In genomic region chr3:130850766-130851308, GRCm38 (mm10) we compare ENCODE assay signal across 16 mouse cellular contexts.
DNase-seq lines count a peak whose midpoint lies in the region; ATAC-seq and TF ChIP-seq lines count a peak whose summit lies in the region.
"Had no signal": no experiment of that assay in that cellular context is flagged by ENCODE, and none has a peak within 500 bp of the region (broad histone marks: within the 10 kb centered on the region; RNA-seq: fewer than 3 reads in every experiment).

No protein-coding gene starts in this region.

- H3K36me3 ChIP-seq in kidney, embryonic 16.5 days (ENCODE audit: insufficient read depth, low read length), result no peaks in the 10 kb centered on the region
- no peaks in the 10 kb centered on the region for H3K36me3 ChIP-seq in midbrain, postnatal 0 days (ENCODE audit: insufficient read depth, low read length)
- H3K36me3 ChIP-seq in midbrain, embryonic 11.5 days (ENCODE audit: control insufficient read depth, insufficient read depth, low read length), result no peaks in the 10 kb centered on the region
- H3K36me3 ChIP-seq in stomach, postnatal 0 days (ENCODE audit: control insufficient read depth, insufficient read depth, low read length), result no peaks in the 10 kb centered on the region
- H3K36me3 ChIP-seq: forebrain, embryonic 12.5 days; heart, embryonic 10.5 days; hindbrain, embryonic 15.5 days; neural tube, embryonic 13.5 days had no signal

- DNase-seq in kidney, postnatal 14 days, result no peak
- DNase-seq in midbrain, postnatal 0 days (ENCODE audit: low spot score), result no peak
- DNase-seq in midbrain, embryonic 11.5 days (ENCODE audit: low spot score, missing footprints), result no peak
- DNase-seq in adrenal gland, adult 2 months, result peak; percentile 70
- no peak for DNase-seq in stomach, postnatal 0 days (ENCODE audit: low spot score)
- DNase-seq in layer of hippocampus, adult 2 months (ENCODE audit: low spot score in 2 of 2), result no peak
- DNase-seq: cerebellum, adult 9-10 months; heart, postnatal 10 days; lung, adult 18-20 months; thymus, adult 18-20 months had no signal

- no peak overlapping the region for H3K4me2 ChIP-seq in kidney, embryonic 16.5 days (replicated peaks; ENCODE audit: low read depth, low read length)
- no peak overlapping the region for H3K4me2 ChIP-seq in midbrain, postnatal 0 days (ENCODE audit: low read depth, low read length, poor library complexity, severe bottlenecking)
- H3K4me2 ChIP-seq in midbrain, embryonic 11.5 days, result no peak overlapping the region
- no peak overlapping the region for H3K4me2 ChIP-seq in stomach, postnatal 0 days (replicated peaks; ENCODE audit: low read depth)
- H3K4me2 ChIP-seq: forebrain, embryonic 12.5 days; hindbrain, embryonic 15.5 days; neural tube, embryonic 13.5 days had no signal

- H3K27me3 ChIP-seq in kidney, embryonic 16.5 days (ENCODE audit: insufficient read depth, low read length), result no peaks in the 10 kb centered on the region
- H3K27me3 ChIP-seq in midbrain, postnatal 0 days (ENCODE audit: insufficient read depth, low read length), result no peaks in the 10 kb centered on the region
- H3K27me3 ChIP-seq in midbrain, embryonic 11.5 days (ENCODE audit: control insufficient read depth, insufficient read depth, low read length), result no peaks in the 10 kb centered on the region
- H3K27me3 ChIP-seq in stomach, postnatal 0 days (ENCODE audit: control insufficient read depth, insufficient read depth, low read length), result no peaks in the 10 kb centered on the region
- H3K27me3 ChIP-seq: forebrain, embryonic 12.5 days; hindbrain, embryonic 15.5 days; neural tube, embryonic 13.5 days had no signal

- H3K4me3 ChIP-seq in kidney, embryonic 16.5 days (ENCODE audit: low read length), result no peak overlapping the region
- no peak overlapping the region for H3K4me3 ChIP-seq in midbrain, postnatal 0 days (ENCODE audit: low read depth, low read length)
- H3K4me3 ChIP-seq in midbrain, embryonic 11.5 days (ENCODE audit: low read depth, low read length), result no peak overlapping the region
- H3K4me3 ChIP-seq in stomach, postnatal 0 days (ENCODE audit: low read depth, low read length), result no peak overlapping the region
- no peak overlapping the region for H3K4me3 ChIP-seq in layer of hippocampus, adult 2 months
- H3K4me3 ChIP-seq: forebrain, embryonic 12.5 days; heart, embryonic 10.5 days; hindbrain, embryonic 15.5 days; neural tube, embryonic 13.5 days had no signal

- 54% methylated on average over 5 of the region's 5 CpGs for WGBS in kidney, embryonic 16.5 days
- WGBS in midbrain, postnatal 0 days, result 61% methylated on average over 5 of the region's 5 CpGs
- WGBS in midbrain, embryonic 11.5 days, result 78% methylated on average over 5 of the region's 5 CpGs
- 38% methylated on average over 5 of the region's 5 CpGs for WGBS in stomach, postnatal 0 days

- H3K9me3 ChIP-seq in kidney, embryonic 16.5 days (ENCODE audit: low read length), result no peaks in the 10 kb centered on the region
- no peaks in the 10 kb centered on the region for H3K9me3 ChIP-seq in midbrain, postnatal 0 days (ENCODE audit: low read length)
- no peaks in the 10 kb centered on the region for H3K9me3 ChIP-seq in midbrain, embryonic 11.5 days (ENCODE audit: control insufficient read depth, low read length)
- no peaks in the 10 kb centered on the region for H3K9me3 ChIP-seq in stomach, postnatal 0 days (ENCODE audit: control insufficient read depth, low read length)
- H3K9me3 ChIP-seq: forebrain, embryonic 12.5 days; heart, embryonic 10.5 days; hindbrain, embryonic 15.5 days; neural tube, embryonic 13.5 days had no signal

- no peak for TF ChIP-seq EP300 in stomach, postnatal 0 days (optimal IDR thresholded peaks at IDR 0.05)

- ATAC-seq in kidney, embryonic 16.5 days (ENCODE audit: low FRiP score, low TSS enrichment), result peak; percentile 51
- no peak for ATAC-seq in midbrain, postnatal 0 days (ENCODE audit: low FRiP score)
- ATAC-seq in midbrain, embryonic 11.5 days (ENCODE audit: low FRiP score), result no peak
- ATAC-seq in stomach, postnatal 0 days (ENCODE audit: low FRiP score, low TSS enrichment), result no peak
- ATAC-seq: intestine, postnatal 0 days had no signal

- no peak overlapping the region for H3K27ac ChIP-seq in kidney, embryonic 16.5 days (ENCODE audit: low read length)
- no peak overlapping the region for H3K27ac ChIP-seq in midbrain, postnatal 0 days (ENCODE audit: low read depth, low read length)
- no peak overlapping the region for H3K27ac ChIP-seq in midbrain, embryonic 11.5 days (ENCODE audit: low read depth, low read length)
- H3K27ac ChIP-seq in stomach, postnatal 0 days (replicated peaks), result no peak overlapping the region
- H3K27ac ChIP-seq in layer of hippocampus, adult 2 months, result no peak overlapping the region
- H3K27ac ChIP-seq: forebrain, embryonic 12.5 days; heart, embryonic 10.5 days; hindbrain, embryonic 15.5 days; neural tube, embryonic 13.5 days had no signal

- H3K9ac ChIP-seq in kidney, embryonic 16.5 days (replicated peaks; ENCODE audit: low read length), result no peak overlapping the region
- H3K9ac ChIP-seq in midbrain, postnatal 0 days (replicated peaks; ENCODE audit: low read length, poor library complexity, severe bottlenecking), result no peak overlapping the region
- no peak overlapping the region for H3K9ac ChIP-seq in midbrain, embryonic 11.5 days (ENCODE audit: low read length)
- no peak overlapping the region for H3K9ac ChIP-seq in stomach, postnatal 0 days (ENCODE audit: low read length)
- H3K9ac ChIP-seq: forebrain, embryonic 12.5 days; hindbrain, embryonic 15.5 days; neural tube, embryonic 13.5 days had no signal

- peak; percentile 12; the same call in 1 of the 2 replicates for TF ChIP-seq CTCF in midbrain, postnatal 0 days (IDR thresholded peaks at IDR 0.05)
- TF ChIP-seq CTCF in stomach, postnatal 0 days (IDR thresholded peaks at IDR 0.05; ENCODE audit: low read depth), result peak; percentile 46
- TF ChIP-seq CTCF in layer of hippocampus, adult 2 months (conservative IDR thresholded peaks at IDR 0.05), result no peak

- H3K4me1 ChIP-seq in kidney, embryonic 16.5 days (ENCODE audit: insufficient read depth, low read length), result no peaks in the 10 kb centered on the region
- no peaks in the 10 kb centered on the region for H3K4me1 ChIP-seq in midbrain, postnatal 0 days (ENCODE audit: insufficient read depth, low read length)
- H3K4me1 ChIP-seq in midbrain, embryonic 11.5 days (ENCODE audit: control insufficient read depth, insufficient read depth, low read length), result no peaks in the 10 kb centered on the region
- no peaks in the 10 kb centered on the region for H3K4me1 ChIP-seq in stomach, postnatal 0 days (replicated peaks; ENCODE audit: control insufficient read depth, insufficient read depth)
- H3K4me1 ChIP-seq: heart, embryonic 10.5 days; hindbrain, embryonic 15.5 days; neural tube, embryonic 13.5 days had no signal
